Mouse (Mus musculus) stomach, postnatal 0 days (tissue): ENCODE measurements around the gene Cd36.

Experiments used
- CTCF ChIP-seq: IDR thresholded peaks from 2 replicates; pipeline ENCODE4 v1.5.1; 2016; ENCODE audit warnings: antibody characterized with exemption, low read depth, mild to moderate bottlenecking, moderate library complexity
- EP300 ChIP-seq: optimal IDR thresholded peaks from 2 replicates; pipeline ENCODE3; 2016; ENCODE audit warnings: antibody characterized with exemption

DNA sequence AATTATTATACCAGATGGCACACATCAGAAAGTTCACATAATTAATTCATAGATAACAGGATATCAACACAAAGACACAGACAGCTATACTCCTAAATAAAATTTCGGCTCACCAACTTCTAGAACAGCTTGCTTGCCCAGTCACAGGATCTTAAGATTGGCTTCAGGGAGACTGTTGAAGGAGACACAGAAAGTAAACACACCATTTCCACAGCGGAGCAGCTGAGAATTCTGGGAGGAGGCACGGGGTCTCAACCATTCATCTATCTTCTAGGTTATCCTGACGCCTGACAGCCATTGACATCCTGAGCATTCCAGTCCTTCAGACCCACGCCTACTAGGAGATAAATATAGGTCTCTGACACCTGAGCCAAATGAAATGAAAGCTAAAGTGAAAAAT is at the start of gene Cd36:
- TF ChIP-seq CTCF (no peak), EP300 (no peak)
